Mouse (Mus musculus) gastrocnemius, postnatal 4 days (tissue): ENCODE results near the gene Vmn2r83. TPM values are rescaled to one million over a fixed set of nuclear protein-coding genes. Genes with fewer than 3 reads are reported as not detected.
A peak's percentile ranks its signal among the peaks of the same experiment; 100 is the strongest.
"Not testable (repeated sequence)": the region's sequence is repeated elsewhere in the genome, so short reads cannot be mapped to it uniquely, and the experiment has no call there.

Experiments used
- DNase-seq, 2 experiments: peaks; one replicate each; pipeline ENCODE4 v3.0.0; 2021 to 2022; ENCODE audit warnings: low spot score in 2 of 2, mixed read lengths in 2 of 2
- long read RNA-seq, 2 experiments: library from polyadenylated mRNA; stranded (forward); transcript quantifications; one replicate each; pipeline ENCODE4 v2.0.0; 2021
- total RNA-seq, 2 experiments: library from RNA; stranded (reverse); gene quantifications; 2 replicates each; pipeline ENCODE4 v1.2.3; 2021

The Vmn2r83 gene
- total RNA-seq, result not detected
- long read RNA-seq, experiment 1, result 0 reads
- long read RNA-seq, experiment 2, result 0 reads

DNA sequence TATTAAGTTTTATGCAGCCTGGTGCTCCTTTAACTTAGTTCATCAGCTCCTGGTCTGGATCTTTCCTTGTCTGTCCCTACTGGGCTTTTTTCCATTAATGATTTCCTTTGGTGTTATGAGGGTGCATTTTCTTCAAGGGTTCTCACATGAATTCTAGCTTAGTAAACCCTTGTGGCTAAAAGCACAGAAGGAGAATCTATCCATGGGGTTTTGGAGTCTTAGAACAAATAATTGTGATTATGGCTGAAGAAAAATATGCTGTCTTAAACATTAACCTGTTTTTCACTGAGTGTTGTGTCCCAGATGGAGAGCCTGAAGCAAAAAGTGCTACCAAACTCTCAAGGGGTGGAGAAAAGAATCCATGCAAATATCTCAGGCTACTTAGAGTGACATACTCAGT is at the start of gene Vmn2r83:
Vmn2r83 (plus strand) TSS at position 301 of the 400 bp plus-strand sequence.
- no peak for DNase-seq

DNA sequence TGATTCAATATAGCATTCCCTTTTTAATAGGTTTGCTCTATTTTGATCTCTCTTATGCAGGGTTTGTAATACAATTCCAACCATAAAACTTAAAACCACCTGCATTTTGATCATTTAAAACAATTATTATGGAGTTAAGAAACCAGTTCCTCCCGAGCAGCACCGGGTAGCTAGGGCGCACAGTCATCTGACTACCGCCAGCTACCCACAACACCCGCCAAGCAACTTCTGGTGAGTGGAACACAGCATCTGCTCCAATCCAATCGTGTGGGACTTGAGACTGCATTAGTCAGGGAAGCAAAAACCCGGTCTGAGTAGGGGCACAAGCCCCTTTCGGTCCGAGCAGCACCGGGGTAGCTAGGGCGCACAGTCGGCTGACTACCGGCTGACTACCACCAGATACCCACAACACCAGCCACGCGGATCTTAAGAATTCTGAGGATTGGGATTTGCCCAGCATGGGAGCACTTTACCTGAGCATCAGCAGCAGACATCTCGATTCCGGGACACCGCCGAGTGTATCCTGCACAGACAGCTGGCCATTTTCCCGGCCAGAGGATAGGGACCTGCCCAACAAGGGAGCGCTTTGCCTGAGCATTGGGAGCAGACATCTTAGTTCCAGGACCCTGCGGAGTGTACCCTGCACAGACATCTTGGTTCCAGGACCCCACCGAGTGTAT is 33.2 kb upstream of the Vmn2r83 start:
- not testable (repeated sequence) for DNase-seq

DNA sequence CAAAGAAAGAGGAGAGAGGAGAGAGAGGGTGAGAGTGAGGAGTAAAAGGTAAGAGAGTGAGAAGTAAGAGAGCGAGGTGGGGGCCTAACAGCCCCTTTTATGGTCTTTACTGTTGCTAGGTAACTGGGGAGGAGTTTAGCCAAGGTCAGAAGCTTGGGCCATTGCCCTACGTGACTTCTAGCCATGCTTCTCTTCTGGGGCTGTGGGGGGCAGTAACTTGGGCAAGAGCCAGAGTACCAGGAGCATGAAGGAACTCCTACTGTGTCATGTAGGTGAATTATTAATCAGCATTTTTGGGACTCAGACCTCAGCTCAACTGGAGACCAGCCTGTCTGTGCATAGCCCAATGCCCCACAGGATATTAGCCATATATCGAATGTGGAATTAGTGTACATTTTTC is 27.4 kb downstream of the Vmn2r83 start:
- no peak for DNase-seq

DNA sequence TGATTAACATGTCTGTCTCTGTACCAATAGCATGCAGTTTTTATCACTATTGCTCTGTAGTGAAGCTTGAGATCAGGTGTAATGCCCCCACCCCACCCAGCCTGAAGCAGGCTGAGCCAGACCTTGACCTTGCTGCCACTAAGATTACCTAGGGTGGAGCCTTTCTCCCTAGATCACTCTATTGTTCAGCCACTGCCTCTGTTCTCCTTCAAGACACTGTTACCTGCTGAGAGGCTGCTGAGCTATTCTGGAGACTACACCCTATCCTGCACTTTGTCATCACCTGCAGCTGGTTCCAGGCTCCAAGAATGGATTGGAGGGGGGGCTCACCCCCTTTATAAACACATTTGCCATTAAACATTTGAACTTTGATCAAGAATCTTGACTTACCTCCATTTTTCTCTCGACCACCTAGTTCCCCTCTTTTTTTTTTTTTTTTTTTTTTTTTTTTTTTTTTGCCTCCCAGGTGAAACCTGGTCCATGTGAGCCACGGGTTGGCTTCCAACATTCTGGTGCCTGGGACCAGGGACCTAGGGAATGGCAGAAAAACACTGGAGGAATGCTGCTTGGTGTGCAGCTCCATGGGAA is 28.3 kb downstream of the Vmn2r83 start:
- DNase-seq, result no peak

DNA sequence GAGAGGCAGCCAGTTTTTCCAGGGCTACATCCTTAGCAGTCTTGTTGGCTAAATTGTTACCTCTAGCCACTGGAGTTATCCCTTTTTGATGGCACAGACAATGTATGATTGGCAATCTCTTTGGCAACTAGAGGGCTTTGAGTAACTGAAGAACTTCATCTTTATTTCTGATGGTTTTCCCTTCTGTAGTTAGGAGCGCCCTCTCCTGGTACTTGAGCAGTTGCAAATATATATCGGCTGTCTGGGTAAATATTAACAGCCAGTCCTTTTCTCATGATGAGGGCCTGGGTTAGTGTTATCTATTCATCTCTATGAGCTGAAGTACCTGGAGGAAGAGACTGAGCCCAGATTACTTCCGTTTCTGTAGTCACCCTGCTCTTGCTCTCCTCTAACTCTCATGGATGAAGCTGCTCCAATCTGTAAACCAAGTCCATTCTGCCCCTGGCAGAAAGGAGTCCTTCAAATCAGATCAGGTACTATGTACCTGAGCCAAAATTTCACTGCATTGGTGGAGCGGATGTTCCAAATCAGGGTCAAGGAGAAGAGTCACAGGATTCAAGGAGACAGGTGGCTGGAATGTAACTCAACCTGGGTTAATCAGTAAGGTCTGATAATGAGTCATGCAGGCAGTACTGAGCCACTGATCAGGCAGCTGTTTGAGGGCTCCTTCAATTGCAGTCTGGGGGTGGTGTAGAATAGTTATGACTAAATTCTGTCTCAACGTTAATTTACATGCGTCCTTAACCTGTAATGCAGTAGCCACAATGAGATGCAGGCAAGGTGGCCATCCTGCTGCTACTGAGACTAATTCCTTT is 34.5 kb downstream of the Vmn2r83 start:
- DNase-seq, result no peak

DNA sequence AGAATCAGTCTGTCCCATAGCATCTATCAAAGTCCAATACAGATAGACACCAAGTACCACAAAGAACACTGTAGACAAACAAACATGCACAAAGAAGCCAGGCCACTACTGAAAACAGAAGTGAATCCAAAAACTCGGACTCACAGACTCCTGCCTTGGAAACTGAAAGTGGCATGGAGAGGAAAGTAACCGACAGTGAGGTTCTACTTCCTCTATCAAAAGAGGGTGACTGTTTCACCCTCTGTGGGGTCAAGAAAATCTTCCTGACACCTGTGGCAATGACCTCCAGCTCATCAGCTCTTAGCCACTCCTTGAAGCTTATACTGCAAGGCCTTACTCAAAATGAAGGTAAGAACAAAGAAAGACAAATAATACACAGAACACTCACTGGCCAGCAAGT is 38.2 kb downstream of the Vmn2r83 start:
- no peak for DNase-seq

DNA sequence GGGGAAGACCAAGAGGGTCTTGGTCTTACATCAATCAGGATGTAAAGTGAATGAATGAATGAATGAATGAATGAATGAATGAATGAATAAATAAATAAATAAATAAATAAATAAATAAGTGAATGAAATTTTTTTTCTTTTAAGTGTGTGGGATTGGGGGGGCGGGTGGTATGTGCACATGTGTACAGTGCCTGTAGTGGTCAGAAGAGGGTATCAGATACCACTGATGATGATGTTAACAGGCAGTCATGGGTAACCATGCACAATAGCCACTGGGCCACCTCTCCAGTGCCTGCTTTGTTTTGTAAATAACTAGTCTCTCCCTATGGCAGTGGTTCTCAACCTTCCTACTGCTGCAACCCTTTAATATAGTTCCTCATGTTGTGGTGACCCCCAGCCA is 55.9 kb downstream of the Vmn2r83 start:
- DNase-seq, result no peak

DNA sequence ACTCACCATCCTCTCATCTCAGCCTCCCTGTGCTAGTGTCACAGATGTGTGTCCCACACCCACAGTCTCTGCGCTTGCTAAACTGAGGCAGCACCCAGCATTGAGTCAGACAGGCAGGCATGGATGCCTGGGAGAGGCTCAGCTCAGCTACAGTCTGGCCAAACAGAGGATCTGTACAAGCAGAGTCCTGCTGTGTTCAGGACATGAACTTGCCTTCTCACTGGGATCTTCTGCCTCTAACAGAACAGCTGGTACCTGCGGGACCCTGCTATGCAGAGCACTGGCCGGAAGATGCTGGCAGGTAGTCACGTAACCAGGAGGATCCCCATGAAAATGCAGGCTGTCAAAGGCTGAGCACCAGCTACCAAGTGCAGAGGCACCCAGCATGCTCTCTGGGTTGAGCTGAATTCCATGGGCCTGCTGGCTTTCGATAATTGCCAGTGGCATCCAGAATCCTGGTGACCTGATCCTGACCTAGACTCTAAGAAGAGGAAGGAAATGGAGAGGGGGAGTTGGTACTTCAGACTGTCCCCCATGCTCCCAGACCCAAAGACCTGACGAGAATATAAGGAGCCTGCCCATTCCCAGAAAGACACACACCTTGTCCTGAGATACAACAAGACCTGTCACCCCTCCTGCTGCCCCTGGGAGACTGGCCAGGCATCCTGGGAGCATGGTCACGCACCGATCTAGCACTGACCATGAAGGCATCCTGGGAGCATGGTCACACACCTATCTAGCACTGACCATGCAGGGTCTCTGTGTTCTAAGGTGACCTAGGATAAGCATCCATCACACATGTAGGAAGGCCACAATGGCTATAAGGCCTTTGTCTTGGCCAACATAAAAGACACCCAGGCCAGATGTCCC is 57.2 kb downstream of the Vmn2r83 start:
- no peak for DNase-seq

DNA sequence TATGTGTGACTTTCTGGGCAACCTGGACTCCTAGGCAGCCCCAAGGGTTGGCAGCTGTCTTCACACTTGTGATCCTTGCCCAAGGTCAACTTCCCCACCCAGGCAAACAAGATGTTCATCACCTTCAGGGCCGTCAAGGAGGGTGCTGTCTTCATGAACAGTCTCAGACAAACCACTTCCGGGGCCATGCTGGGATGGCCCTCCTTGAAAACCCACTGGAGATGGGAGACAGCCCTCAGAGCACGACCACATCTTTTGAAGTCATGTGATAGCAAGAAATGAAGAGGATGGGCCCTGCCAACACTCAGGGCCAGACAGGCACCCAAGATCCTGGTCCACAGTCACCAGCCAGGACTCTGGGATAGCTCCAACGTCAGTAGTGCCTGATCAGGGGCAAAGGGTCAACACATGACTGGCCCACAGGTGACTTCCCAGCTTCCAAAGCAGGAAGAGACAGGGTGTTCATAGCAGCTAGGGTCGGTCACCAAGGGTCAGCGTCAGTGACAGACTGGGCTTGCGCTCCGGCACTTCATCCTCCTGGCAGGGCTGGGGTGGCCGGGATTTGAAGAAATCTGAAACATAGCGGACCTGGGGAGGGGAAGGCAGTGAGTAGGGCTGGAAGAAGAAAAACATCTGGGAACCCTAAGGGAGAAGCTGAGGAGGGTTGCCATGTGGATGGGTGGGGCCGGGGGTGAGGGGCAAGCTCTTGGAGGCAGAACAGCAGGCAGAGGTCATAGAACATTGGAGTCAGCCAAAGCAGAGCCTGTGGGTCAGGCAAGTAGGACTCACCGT is 58.3 kb downstream of the Vmn2r83 start:
- no peak for DNase-seq

DNA sequence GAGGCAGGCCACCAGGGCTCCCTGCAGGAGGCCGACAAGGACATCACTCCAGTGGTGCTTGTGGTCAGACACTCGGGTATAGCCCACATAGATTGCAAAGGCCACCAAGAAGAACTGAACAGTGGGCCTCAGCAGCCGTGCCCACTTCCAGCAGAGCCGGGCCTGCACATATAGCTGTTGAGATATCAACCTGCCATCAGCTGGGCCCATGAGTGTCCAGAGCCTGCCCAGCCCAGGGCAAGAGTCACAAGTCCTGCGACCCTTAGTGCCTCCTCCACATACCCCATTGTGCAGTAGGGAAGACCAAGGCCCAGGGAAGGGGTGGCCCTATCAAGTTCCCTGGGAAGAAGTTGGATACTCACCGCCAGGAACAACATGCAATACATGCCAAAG is 58.9 kb downstream of the Vmn2r83 start:
- no peak for DNase-seq

DNA sequence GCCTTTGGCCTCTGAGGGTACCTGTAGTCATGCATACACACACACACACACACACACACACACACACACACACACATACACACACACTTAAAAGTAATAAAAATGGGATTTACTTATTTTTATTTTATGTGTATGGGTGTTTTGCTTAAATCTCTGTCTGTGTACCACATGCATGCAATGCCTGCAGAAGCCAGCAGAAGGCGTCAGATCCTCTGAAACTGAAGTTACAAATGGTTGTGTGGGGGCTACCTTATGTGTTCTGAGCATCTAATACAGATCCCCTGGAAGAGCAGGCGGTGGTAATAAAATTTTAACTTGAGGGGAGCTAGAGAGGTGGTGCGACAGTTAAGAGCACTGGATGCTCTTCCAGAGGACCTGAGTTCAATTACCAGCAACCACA is 59.5 kb downstream of the Vmn2r83 start:
- DNase-seq, result no peak

DNA sequence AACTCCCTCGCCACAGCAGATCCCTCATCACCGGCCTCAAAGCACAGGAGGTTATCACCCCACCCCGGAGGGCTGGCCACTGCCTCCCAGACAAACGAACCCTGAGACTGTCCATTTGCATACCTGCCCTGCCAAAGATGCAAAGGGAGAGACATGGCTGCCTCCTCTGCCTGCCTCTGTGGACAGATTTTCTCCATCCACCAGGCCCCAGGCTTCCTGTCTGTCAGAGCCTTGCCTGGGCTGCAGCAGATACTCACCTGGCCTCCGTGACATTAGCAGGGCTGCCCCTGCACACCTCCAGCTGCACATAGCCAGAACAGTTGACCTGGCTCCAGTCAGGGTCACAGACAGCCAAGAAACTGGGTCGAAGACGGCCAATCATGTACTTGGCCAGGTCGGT is 61.7 kb downstream of the Vmn2r83 start:
- peak in 1 of 2 experiments; percentile 12 for DNase-seq

DNA sequence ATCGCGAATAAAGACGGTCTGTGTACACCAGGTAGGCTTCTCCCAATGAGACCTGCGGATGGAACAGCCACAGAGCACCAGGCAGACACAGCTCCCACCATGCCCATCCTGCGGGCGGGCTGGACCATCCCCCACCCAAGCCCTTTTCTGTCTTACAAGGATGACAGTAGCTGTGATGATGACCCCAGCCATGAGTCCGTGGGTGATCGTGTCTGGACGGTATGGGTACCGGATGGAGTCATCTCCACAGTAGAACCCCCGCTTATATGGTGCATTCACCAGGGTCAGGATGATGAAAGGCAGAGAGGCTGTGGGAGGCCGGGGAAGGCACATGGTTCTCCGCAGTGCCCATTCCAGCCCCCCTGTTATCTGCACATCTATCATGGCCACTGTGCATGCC is 62.2 kb downstream of the Vmn2r83 start:
- DNase-seq, result peak in 1 of 2 experiments; percentile 14

DNA sequence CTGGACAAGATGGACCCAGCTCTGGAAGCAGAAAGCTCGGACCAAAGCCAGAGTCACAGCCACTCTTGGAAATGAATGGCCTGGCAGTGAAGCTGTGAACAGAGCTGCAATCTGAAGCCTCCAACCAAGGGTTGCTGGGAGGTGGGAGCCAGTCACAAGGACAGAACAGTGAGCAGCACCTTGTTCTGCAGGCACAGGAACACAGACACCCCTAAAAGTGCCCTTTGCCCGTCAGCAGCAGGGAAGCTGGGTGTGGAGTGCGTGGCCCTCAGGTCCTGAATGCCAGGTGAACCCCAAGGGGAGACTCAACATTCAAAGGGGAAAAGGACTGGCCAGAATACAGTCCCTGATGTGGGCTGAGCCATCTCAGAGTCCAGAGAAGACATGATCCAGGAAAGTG is 63.1 kb downstream of the Vmn2r83 start:
- no peak for DNase-seq

DNA sequence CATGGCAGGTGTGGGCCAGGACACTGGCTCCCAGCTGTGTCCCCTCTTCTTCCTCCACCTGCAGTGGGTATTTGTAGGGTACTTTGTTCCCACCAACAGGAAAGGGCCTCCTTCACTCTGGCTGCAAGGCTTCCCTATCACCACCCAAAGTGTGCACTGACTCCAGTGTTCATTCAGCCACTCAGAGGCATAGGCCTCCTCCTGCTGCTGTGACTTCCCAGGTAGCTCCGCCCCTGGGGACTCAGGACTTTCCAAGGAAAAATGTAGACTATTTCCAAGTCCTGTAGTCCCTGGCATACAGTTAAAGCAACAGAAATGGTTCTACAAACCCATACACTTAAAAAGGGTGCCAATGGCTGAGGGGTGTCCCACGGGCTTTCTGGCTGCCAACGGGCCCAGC is 64.1 kb downstream of the Vmn2r83 start:
- DNase-seq, result peak in 1 of 2 experiments; percentile 6

DNA sequence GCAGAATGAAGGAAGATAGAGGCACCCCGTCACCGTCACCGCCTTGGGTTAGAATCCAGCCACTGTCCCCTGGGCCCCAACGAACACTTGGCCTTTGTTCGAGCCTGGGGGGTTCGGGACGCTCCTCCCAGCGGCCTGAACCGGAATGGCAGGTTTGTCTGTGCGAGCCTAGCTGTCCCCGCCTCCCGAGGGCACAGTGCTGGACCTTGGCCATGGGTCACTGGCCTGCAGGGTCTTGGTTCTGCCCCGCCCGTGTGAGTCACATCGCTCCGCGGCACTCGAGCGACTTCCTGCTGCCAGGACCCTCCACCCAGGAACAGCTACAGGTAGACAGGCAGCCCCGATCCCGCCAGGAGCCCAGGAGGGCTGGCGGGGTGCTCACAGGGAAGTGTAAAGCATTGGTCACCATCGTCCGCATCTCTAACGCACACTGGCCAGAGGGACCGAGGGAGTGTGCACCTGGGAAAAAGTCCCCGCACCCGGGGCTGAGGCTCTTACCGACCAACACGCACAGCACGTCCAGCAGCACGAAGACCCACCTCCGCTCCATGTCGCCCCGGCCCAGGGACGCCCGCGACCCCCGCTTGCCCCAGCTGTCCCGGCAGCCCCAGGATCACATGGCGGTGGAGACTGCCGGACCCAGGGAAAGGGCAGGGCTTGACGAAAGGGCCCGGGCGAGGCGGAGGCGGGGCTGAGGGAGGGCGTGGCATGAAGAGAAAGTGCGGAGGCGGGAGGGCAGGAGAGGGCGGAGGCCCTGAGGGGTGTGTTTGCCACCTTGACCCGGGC is 64.8 kb downstream of the Vmn2r83 start, which contains the start of gene Plpp2:
Plpp2 (minus strand) TSS at position 671 of the 786 bp plus-strand sequence.
- DNase-seq, result peak; percentile 42 to 66

DNA sequence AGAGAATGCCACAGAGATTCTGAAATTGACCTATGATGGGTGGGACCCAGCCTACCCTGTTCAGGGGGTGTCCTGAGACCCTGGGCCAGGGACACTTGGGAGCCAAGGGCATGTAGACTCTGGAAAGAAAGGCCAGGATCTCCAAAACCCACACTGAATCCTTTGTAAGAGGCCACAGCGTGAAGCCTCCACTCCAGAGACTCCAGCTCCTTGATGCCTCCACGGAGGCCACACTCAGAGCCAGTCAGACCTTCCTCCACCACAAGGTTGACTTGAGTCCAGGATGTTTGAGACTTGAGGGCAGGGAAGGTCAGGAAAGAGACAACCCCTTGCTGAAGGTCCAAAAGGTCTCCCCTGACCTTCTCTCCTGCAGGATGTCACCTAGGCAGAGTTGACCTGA is 65.9 kb downstream of the Vmn2r83 start:
- DNase-seq, result no peak

DNA sequence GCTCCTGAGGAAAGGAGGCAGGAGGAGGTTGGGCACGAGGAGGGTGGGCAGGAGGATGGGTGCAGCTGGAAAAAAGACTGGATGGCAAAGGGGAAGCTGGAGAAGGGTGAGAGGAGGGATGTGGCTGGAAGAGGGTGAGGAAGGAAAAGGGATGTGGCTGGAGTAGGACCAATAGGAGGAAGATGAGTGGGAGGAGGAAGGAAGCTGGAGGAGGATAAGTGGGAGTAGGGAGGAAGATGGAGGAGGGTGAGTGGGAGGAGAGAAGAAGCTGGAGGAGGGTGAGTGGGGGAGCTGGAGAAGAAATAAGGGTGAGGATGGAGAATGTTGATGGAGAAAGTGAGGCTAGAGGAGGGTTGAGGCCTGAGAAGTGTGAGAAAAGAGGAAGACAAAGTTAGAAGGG is 66.9 kb downstream of the Vmn2r83 start:
- DNase-seq, result peak in 1 of 2 experiments; percentile 4

DNA sequence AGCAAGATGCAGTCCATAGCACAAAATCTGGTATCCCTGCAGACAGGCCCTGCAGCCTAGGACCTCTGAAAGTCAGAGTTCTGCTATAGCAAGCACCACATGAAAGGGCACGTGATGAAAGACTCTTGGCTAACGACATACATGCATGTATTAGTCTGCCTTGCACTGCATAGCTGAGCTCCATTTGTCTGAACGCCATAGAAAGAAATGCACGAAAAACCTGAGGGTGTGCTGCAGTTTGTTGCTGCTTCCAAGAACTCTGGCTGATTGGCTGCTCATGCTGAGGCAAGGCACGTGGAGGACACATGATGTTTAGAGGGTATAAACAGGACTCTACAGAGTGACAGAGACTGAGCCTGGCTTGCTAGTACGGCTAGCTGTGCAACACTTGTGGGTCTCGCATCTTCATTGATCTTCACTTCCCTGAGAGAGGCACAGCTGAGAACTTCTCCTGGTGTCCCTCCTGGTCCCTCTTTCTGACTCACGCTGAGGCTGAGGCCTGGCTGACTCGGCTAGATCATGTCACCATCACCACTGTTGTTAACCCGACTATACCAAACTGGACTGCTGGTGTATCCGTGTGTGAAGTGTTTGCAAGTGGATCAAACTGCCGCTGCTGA is 68.0 kb downstream of the Vmn2r83 start:
- no peak for DNase-seq
